Mouse (Mus musculus): ENCODE measurements at regions not wholly inside any gene's neighbourhood (a gene's known extent, or its start where the extent isn't known, plus 50 kb on each side); places are given as distances from the start of the nearest gene placed in this dataset.

DNA sequence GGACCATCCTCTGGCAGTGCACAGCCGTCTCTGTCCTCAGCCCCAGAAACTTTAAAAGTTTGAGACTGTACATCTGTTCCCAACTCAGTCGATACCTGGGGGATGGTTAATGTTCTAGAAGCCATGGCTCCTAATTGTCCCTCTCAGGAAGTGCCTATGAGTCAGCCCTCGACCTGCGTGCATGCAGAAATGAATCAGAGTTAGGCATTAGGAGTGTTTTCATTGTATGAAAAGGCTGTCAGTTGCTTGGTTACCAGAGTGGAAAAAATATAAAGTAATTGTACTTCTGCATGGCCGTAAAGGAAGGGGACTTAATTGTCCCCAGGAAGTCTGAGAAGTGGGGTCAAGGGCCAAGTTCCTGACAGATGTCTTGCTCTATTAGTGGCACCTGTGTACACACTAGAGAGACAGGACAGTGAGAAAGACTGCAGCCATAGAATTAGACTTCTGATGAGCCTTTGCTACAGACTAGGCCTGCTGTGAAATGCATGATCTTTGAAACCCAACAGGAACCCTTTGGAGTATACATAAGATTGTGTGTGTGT, 109.5 kb upstream of the Slc35f3 start:
- Histone ChIP-seq H3K4me1 (ENCODE audit: control insufficient read depth in 1 of 2, insufficient read depth in 2 of 2, low read length in 2 of 2) (no peaks in the 10 kb centered on the region), H3K27me3 (ENCODE audit: control insufficient read depth in 1 of 2, insufficient read depth in 2 of 2, low read length in 2 of 2) (no peaks in the 10 kb centered on the region), H3K4me3 (ENCODE audit: control insufficient read depth in 1 of 2, insufficient read depth in 1 of 2, low read depth in 2 of 2, low read length in 2 of 2) (no peak overlapping the region), H3K9ac (ENCODE audit: control insufficient read depth, low read depth, low read length, poor library complexity, severe bottlenecking) (no peak overlapping the region), H3K27ac (ENCODE audit: control insufficient read depth, low read depth, low read length) (no peak overlapping the region), H3K36me3 (ENCODE audit: control insufficient read depth in 1 of 2, insufficient read depth in 2 of 2, low read length in 2 of 2) (no peaks in the 10 kb centered on the region), H3K79me2 (ENCODE audit: control insufficient read depth, insufficient read depth, low read length, poor library complexity) (no peaks in the 10 kb centered on the region), H3K9me3 (replicated peaks; ENCODE audit: insufficient read depth, low read length) (no peaks in the 10 kb centered on the region)
- TF ChIP-seq USF2 (IDR thresholded peaks at IDR 0.05; ENCODE audit: borderline replicate concordance in 1 of 2, insufficient read depth in 1 of 2, low read depth in 1 of 2, low read length in 2 of 2) = no peak
- TF ChIP-seq ZMIZ1 (IDR thresholded peaks at IDR 0.05; ENCODE audit: low read depth, low read length) = no peak
- TF ChIP-seq USF1 (IDR thresholded peaks at IDR 0.05; ENCODE audit: low read depth, low read length) = no peak
- no peak for TF ChIP-seq NELFE (IDR thresholded peaks at IDR 0.05; ENCODE audit: low read depth, low read length)
- TF ChIP-seq ZKSCAN1 (IDR thresholded peaks at IDR 0.05; ENCODE audit: low read depth, low read length) = no peak
- TF ChIP-seq EP300 (IDR thresholded peaks at IDR 0.05; ENCODE audit: low read depth in 1 of 2, low read length in 2 of 2) = no peak
- no peak for TF ChIP-seq UBTF (IDR thresholded peaks at IDR 0.05; ENCODE audit: borderline replicate concordance, insufficient read depth, low read depth, low read length)
- TF ChIP-seq MAZ (IDR thresholded peaks at IDR 0.05; ENCODE audit: low read depth, low read length) = no peak
- TF ChIP-seq SIN3A (IDR thresholded peaks at IDR 0.05; ENCODE audit: low read length) = no peak
- TF ChIP-seq TBP (IDR thresholded peaks at IDR 0.05; ENCODE audit: low read depth, low read length) = no peak
- TF ChIP-seq POLR2AphosphoS5 (IDR thresholded peaks at IDR 0.05; ENCODE audit: borderline replicate concordance, low read depth, low read length) = no peak
- TF ChIP-seq MEF2A (IDR thresholded peaks at IDR 0.05; ENCODE audit: extremely low read depth, insufficient replicate concordance, low read depth, low read length, poor library complexity, severe bottlenecking) = no peak
- TF ChIP-seq MAFK (IDR thresholded peaks at IDR 0.05; ENCODE audit: borderline replicate concordance, low read depth, low read length) = no peak
- TF ChIP-seq MXI1 (IDR thresholded peaks at IDR 0.05; ENCODE audit: low read depth, low read length) = no peak
- no peak for TF ChIP-seq CHD1 (IDR thresholded peaks at IDR 0.05; ENCODE audit: low read depth, low read length)
- TF ChIP-seq TAL1 (IDR thresholded peaks at IDR 0.05; ENCODE audit: low read length) = no peak
- TF ChIP-seq NRF1 (IDR thresholded peaks at IDR 0.05; ENCODE audit: insufficient read depth, low read depth, low read length, poor library complexity, severe bottlenecking) = no peak
- no peak for TF ChIP-seq RCOR1 (IDR thresholded peaks at IDR 0.05; ENCODE audit: low read depth, low read length)
- no peak for DNase-seq (ENCODE audit: low read depth, low spot score)

DNA sequence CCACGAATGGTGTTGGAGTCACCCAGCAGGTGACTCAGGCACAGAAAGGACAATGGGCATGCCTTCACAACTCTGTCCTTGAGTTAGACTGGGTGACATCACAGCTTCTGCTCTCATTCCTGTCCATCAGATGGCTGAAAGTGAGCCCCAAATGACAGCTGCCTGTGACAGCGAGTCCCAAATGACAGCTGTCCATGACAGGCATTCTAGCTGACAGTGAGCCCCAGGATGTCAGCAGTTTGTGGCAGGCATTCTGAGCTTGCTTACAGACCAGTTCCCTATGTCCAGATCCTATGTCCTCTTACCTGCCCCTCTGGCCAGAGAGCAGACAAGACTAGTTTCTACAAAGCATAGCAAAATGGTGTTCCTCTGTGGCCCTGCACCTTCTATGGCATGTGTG, 102.7 kb upstream of the Slc35f3 start:
- H3K4me3 ChIP-seq (ENCODE audit: control insufficient read depth in 1 of 2, insufficient read depth in 1 of 2, low read depth in 2 of 2, low read length in 2 of 2) = no peak overlapping the region
- TF ChIP-seq JUND (IDR thresholded peaks at IDR 0.05; ENCODE audit: low read depth, low read length) (no peak), HCFC1 (IDR thresholded peaks at IDR 0.05; ENCODE audit: low read depth, low read length) (no peak), ZC3H11A (IDR thresholded peaks at IDR 0.05; ENCODE audit: low read depth, low read length) (no peak), POLR2AphosphoS2 (IDR thresholded peaks at IDR 0.05; ENCODE audit: low read length) (no peak), MYC (IDR thresholded peaks at IDR 0.05; ENCODE audit: low read depth, low read length) (no peak), CHD1 (IDR thresholded peaks at IDR 0.05; ENCODE audit: low read depth, low read length) (no peak), ZMIZ1 (IDR thresholded peaks at IDR 0.05; ENCODE audit: low read depth, low read length) (no peak), POLR2A (IDR thresholded peaks at IDR 0.05; ENCODE audit: control insufficient read depth in 1 of 2, insufficient read depth in 1 of 2, low read depth in 1 of 2, low read length in 2 of 2, poor library complexity in 1 of 2) (no peak), USF2 (IDR thresholded peaks at IDR 0.05; ENCODE audit: borderline replicate concordance in 1 of 2, insufficient read depth in 1 of 2, low read depth in 1 of 2, low read length in 2 of 2) (no peak), NRF1 (IDR thresholded peaks at IDR 0.05; ENCODE audit: insufficient read depth, low read depth, low read length, poor library complexity, severe bottlenecking) (no peak), MAX (IDR thresholded peaks at IDR 0.05; ENCODE audit: low read length) (no peak), ELF1 (IDR thresholded peaks at IDR 0.05; ENCODE audit: low read depth, low read length) (no peak), MXI1 (IDR thresholded peaks at IDR 0.05; ENCODE audit: low read depth, low read length) (no peak), SMC3 (IDR thresholded peaks at IDR 0.05; ENCODE audit: low read depth, low read length) (no peak), RAD21 (IDR thresholded peaks at IDR 0.05; ENCODE audit: low read depth, low read length) (no peak), ZKSCAN1 (IDR thresholded peaks at IDR 0.05; ENCODE audit: low read depth, low read length) (no peak)
- no peaks in the 10 kb centered on the region for H3K36me3 ChIP-seq (ENCODE audit: control insufficient read depth in 1 of 2, insufficient read depth in 2 of 2, low read length in 2 of 2)
- DNase-seq (ENCODE audit: low read depth, low spot score) = no peak
- no peaks in the 10 kb centered on the region for H3K27me3 ChIP-seq (ENCODE audit: control insufficient read depth in 1 of 2, insufficient read depth in 2 of 2, low read length in 2 of 2)
- no peak overlapping the region for H3K27ac ChIP-seq (ENCODE audit: control insufficient read depth, low read depth, low read length)
- no peaks in the 10 kb centered on the region for H3K79me2 ChIP-seq (ENCODE audit: control insufficient read depth, insufficient read depth, low read length, poor library complexity)
- no peaks in the 10 kb centered on the region for H3K4me1 ChIP-seq (ENCODE audit: control insufficient read depth in 1 of 2, insufficient read depth in 2 of 2, low read length in 2 of 2)
- no peaks in the 10 kb centered on the region; the same call in 1 of the 2 replicates for H3K9me3 ChIP-seq (replicated peaks; ENCODE audit: insufficient read depth, low read length)
- no peak overlapping the region for H3K9ac ChIP-seq (ENCODE audit: control insufficient read depth, low read depth, low read length, poor library complexity, severe bottlenecking)

Measured in MEL (cell line).